Mouse (Mus musculus): Measurements from ENCODE around the gene Oosp1. TPM values are rescaled to one million over a fixed set of nuclear protein-coding genes. Genes with fewer than 3 reads are reported as not detected.

Oosp1 gene
- 5.1 and 6.0 TPM in 2 replicates for polyA plus RNA-seq (2012; rRNA removed)

DNA sequence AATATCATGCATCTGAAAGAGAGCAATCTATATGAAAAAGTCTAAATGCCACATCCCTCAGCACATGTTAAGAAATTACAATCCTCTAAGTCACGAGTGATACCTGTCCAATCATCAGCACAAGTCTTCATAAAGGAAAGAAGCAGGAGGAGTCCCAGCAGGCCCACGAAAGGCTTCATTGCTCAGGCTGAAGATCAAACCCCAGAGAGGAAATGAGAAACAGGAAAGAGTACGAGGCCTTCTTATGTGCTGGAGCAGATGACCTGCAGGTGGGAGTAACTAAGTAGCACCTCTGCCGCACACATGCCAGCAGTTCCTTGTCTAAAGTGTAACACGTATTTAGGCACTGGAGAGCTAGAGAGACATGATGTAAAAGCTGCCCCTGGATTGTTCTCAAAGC is at the start of gene Oosp1:
Gene Oosp1, minus strand, starts transcription at position 312 of the 400 bp plus-strand sequence.

DNA sequence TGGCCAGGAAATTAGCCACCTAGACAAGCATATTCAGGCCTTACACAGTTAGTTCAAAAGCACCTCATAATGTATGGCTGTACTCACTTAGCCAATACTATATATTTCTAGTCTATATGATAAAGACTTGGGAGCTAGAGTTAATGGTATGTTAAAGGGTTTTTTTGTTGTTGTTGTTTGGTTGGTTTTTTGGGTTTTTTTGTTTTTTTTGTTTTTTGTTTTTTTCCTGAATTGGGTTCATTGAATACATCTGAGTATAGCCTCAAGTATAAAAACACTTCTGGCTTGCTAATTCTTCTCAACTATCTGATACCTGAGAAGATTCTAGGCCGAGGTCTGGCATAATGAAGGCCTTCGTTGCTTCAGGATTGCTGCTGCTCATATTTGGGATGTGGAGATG is 5.8 kb upstream of the Oosp1 start, which contains the start of gene Oosp3:
Gene Oosp3, plus strand, starts transcription at position 301 of the 400 bp plus-strand sequence.

DNA sequence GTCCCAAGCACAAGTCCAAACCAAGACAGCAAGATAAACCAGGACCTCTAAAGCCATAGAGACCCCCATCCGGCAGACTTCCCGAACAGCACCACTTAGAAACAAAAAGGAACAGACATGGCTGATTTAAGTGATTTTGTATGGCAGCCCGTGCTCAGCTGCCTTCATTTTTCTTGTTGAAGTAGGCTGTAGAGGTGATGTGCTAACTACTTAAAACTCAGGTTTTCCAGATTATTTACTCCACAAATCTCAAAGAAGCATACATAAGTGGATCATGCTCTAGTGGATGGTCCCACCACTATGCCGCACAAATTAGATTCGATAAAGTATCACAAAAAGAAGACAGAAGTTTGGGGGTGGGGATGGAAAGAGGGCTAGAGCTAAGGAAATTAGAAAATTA is 30.5 kb downstream of the Oosp1 start, which contains the start of gene Oosp2:
Gene Oosp2, minus strand, starts transcription at position 101 of the 400 bp plus-strand sequence.

DNA sequence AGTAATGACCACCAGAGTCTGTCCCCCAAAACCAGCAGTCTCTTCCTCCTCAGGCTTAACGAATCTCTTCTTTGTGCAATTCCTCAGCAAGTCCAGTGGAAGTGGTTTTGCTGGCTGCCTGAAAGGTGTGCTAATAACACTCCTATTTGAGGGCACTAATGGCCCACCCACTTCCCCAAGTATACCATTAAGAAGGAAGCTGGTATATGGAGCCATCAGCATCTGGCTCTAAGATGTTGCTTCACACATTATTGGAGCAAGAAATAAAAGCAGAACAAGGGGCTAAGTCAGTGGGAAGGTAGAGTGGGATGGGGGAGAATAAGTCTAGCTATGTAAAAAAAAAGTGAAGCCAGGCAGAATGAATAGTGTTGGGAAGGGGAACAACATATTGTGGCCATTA is 50.2 kb downstream of the Oosp1 start, which contains the start of gene Ms4a3:
Gene Ms4a3, minus strand, starts transcription at position 120 of the 400 bp plus-strand sequence.

DNA sequence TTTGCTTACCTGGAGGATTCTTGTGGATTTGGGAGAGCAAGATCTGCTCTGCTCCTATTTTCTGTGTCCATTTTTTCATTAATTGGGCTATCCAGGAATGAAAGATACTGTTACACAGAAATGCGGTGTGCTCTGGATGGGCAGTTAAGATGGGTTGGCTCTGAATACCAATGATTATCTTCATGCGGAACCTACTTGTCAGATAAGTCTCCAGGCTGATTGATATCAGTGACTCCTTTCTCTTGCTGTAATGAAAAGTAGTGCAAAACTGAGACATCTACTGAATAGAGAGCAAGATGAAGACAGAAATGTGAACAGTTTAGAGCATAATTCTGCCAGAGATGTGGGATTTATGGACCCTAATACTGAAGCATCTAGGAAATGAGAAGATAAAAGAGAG is 67.4 kb downstream of the Oosp1 start, which contains the start of gene Ms4a2:
Gene Ms4a2, minus strand, starts transcription at position 169 of the 400 bp plus-strand sequence.

Other genes with a start within 250 kb of the Oosp1 start
- gene Ms4a4b, start 247.6 kb downstream of the Oosp1 start, polyA plus RNA-seq (2012; rRNA removed) = 0.46 and 0.55 TPM in 2 replicates
- gene Ms4a6c, start 221.8 kb downstream of the Oosp1 start, polyA plus RNA-seq (2012; rRNA removed) = 1.8 and 2.4 TPM in 2 replicates
- gene Gm8369, start 205.2 kb downstream of the Oosp1 start, polyA plus RNA-seq (2012; rRNA removed) = not detected in 2 replicates
- gene Ms4a6b, start 174.6 kb downstream of the Oosp1 start, polyA plus RNA-seq (2012; rRNA removed) = 1.2 and 1.5 TPM in 2 replicates
- 15.2 and 20.3 TPM in 2 replicates for gene Ms4a4d, start 154.3 kb downstream of the Oosp1 start, polyA plus RNA-seq (2012; rRNA removed)
- 2.1 and 4.6 TPM in 2 replicates for gene Ms4a6d, start 86.3 kb downstream of the Oosp1 start, polyA plus RNA-seq (2012; rRNA removed)
- not detected in 2 replicates for gene Ms4a2, start 67.4 kb downstream of the Oosp1 start, polyA plus RNA-seq (2012; rRNA removed)
- not detected in 2 replicates for gene Ms4a3, start 50.3 kb downstream of the Oosp1 start, polyA plus RNA-seq (2012; rRNA removed)
- 0.24 TPM in 1 of 2 replicates, not detected in the other for gene Oosp2, start 30.6 kb downstream of the Oosp1 start, polyA plus RNA-seq (2012; rRNA removed)
- 1.6 and 2.0 TPM in 2 replicates for gene Oosp3, start 5.9 kb upstream of the Oosp1 start, polyA plus RNA-seq (2012; rRNA removed)
- gene Gif, start 56.4 kb upstream of the Oosp1 start, polyA plus RNA-seq (2012; rRNA removed) = 0.10 and 0.12 TPM in 2 replicates
- gene Mrpl16, start 79.2 kb upstream of the Oosp1 start, polyA plus RNA-seq (2012; rRNA removed) = 6.4 and 6.7 TPM in 2 replicates
- 6.7 and 8.5 TPM in 2 replicates for gene Stx3, start 128.3 kb upstream of the Oosp1 start, polyA plus RNA-seq (2012; rRNA removed)
- not detected in 2 replicates for gene Olfr1417, start 148.1 kb upstream of the Oosp1 start, polyA plus RNA-seq (2012; rRNA removed)
- not detected in 2 replicates for gene Olfr1418, start 169.9 kb upstream of the Oosp1 start, polyA plus RNA-seq (2012; rRNA removed)
- not detected in 2 replicates for gene Olfr1419, start 184.0 kb upstream of the Oosp1 start, polyA plus RNA-seq (2012; rRNA removed)
- gene Olfr1420, start 195.4 kb upstream of the Oosp1 start, polyA plus RNA-seq (2012; rRNA removed) = not detected in 2 replicates
- 13.4 and 22.7 TPM in 2 replicates for gene Patl1, start 221.2 kb upstream of the Oosp1 start, polyA plus RNA-seq (2012; rRNA removed)

Measured in ovary, adult 2 months (tissue).